Mouse (Mus musculus): ENCODE measurements around the gene Cilp2.
A peak's percentile ranks its signal among the peaks of the same experiment; 100 is the strongest.

Cilp2 gene

DNA sequence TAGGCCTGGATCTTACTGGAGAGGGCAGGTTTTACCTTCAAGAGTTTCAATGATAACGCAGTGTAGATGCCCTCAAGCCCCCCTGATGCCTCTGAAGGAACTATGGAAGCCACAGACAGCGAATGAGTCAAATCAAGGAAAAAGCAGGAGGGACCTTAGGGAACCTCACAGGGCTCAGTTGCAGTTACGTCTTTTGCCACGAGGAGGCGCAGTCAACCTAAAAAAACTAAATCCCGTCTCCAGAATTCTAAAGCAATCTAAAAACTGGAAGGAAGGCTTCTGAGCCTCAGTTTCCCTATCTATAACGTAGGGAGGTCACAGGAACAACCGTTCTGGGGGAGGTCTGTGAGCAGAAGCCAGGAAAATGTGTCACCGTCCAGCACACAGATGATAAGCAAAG is 13.3 kb downstream of the Cilp2 start:
- no peak for DNase-seq (ENCODE audit: low spot score)

DNA sequence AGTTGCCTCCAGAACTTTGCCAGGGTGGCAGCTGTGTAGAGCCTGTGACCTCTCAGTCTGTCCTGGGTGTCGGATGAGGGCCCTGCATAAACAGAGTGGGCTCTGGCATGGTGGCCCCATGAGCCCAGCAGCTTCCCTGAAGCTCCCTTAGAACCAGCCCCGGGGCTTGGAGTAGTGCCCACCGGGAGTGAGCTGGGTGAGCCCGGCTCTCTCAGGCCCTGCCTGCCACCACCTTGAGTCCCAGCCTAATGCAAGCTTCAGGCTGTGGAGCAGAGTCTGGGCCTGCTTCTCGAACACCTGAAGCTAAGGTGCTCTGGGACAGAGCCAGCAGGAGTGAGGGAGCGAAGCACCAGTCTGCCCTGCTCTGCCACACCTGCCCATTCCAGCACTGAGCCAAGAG is 16.6 kb downstream of the Cilp2 start:
- DNase-seq (ENCODE audit: low spot score) = no peak

DNA sequence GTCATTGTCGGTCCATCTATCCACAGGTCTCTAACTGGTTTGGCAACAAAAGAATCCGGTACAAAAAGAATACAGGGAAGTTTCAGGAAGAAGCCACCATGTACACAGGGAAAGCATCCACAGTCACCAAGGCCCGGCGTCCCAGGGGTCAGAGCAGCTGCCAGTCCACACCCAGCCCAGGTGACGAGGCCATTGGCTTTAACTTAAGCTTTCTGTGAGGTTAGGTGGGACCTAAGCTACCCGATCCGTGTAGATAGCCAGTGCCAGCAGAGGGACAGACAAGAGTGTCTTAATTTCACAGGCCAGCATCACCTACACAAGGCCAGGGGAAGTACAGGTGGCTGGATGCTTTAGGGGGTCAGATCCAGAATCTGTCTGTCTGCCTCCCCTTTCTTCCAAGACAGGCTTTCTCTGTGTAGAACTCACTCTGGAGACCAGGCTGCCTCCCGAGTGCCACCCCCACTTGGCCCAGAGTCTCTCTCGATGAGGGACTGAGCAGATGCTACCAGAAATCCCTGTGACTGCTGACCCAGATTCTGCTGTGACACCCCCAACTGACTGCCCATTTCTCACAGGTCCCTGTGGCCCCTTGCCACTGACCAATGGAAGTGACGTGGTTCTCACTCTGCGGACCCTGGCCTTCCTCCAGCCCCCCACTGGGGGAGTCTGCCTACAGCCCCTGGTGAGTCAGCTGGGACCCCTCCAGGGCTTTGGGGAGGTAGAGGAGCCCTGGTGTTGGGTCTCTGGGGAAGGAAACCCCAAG is 17.3 kb downstream of the Cilp2 start:
- DNase-seq (ENCODE audit: low spot score) = no peak

DNA sequence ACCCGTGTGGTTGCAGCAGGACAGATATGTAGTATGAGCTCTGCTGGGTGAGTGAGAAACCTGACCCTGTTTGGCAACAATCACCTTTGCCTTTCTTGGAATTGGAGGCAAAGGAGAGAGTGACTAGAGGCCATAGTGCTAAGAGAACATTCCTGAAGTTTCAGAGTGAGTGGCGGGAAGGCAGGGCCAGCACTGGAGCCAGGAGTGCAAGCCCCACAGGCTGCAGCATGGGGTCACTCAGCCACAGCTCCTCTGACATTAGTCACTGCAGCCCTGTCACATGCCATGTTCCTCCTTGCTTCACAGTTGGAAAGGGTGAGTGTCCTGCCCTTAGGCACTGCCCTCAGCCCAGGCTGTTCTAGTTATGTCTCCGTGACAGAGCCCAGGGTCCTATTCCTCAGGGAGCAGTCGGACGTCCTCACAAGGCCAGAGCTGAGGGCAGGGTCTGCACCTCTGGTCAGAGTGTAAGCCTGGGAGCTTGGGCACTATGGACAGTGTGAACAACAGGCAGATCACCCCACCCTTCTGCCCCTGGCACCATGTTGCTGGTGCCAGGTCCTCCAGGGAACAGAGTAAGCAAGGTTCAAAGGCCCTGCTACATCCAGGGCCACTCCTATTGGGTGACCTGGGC is 19.7 kb downstream of the Cilp2 start:
- DNase-seq (ENCODE audit: low spot score) = no peak

DNA sequence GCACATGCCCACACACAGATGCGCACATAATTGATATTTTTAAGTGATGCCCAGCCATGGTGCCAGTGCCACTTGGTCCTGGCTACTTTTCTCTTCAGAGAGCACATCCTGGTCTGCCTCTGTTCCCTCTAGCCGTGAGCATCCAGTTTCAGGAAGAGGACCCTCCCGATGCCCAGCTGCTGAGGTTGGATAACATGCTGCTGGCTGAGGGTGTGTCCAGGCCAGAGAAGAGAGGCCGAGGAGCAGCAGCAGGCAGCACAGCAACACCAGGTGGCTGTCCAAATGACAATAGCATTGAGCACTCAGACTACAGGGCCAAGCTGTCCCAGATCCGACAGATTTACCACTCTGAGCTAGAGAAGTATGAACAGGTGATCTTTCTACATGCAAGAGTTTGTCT is 23.3 kb downstream of the Cilp2 start:
- DNase-seq (ENCODE audit: low spot score) = no peak

DNA sequence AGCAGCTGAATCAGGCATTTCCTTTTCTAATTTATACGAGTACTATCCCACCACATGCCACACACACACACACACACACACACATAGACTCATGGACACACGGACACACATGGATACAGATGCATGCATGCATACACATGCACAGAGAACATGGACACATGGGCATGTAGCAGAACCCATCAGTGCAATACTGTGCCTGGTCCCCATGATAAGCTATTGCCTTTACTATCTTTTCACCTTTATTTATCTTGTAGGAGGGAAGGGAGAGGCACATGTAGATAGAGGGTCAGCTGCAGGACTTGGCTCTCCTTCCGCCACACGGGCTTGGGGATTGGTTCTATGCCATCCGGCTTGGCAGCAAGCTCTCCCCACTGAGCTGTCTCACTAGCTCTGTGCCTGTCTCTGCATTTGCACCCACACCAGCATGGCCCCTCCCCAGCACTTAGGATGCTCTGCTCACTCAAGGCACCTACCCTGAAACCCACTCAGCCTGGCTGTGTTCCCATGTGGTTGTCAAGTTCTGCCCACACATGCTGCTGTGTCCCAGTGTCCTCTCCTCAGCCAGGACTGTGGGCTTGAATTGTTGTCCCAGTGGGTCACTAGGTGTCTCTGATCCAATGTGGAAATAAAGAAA is 24.0 kb downstream of the Cilp2 start:
- DNase-seq (ENCODE audit: low spot score) = no peak

DNA sequence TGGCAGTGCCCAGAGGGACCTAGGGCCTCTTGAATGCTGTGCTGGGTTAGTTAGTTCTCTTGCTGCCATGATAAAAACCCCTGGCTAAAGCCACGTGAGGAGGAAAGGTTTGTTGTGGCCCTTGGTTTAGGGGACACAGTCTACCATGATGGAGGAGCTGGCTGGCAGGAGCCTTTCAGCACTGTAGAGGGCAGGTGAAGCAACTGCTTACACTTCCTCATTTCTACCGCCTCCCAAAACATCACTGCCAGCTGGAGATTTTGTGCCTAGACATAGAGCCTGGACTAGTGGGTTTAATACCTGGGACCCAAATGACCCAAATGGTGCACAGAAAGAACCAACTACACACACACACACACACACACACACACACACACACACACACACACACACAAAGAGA is 26.2 kb downstream of the Cilp2 start:
- no peak for DNase-seq (ENCODE audit: low spot score)

DNA sequence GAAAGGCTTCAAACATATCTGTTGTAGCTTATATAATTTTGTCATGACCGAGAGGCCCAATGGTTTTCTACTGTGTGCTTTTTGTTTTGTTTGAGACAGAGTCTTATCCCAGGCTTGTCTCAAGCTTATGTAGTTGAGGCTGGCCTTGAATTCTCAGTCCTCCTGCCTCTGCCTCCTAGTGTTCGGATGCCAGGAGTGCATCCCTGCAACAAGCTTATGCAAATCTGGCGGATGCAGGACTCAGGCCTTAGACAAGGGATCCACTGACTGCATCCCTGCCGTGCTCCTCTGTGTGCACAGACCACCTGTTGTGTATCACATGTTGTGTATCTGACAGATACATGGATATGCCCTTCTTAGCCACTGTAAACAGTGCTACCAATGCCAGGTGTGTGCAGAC is 26.7 kb downstream of the Cilp2 start:
- DNase-seq (ENCODE audit: low spot score) = no peak

DNA sequence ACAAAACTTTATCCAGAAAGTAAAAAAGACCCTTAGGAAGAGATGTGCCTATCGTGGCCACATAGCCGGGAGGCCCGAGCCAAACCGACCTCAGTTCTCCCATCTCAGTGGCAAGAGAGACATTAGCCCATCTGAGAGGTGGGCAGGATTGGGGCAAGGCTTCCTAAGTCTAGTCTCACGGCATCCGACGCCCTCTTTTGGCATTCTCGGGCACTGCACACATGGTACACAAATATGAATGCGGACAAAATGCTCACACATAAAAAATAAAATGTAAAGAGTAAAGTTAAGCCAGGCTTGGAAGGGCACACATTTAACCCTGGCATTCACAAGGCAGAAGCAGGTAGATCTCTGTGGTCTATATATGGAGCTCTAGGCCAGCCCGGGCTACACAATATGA is 33.6 kb downstream of the Cilp2 start:
- no peak for DNase-seq (ENCODE audit: low spot score)

DNA sequence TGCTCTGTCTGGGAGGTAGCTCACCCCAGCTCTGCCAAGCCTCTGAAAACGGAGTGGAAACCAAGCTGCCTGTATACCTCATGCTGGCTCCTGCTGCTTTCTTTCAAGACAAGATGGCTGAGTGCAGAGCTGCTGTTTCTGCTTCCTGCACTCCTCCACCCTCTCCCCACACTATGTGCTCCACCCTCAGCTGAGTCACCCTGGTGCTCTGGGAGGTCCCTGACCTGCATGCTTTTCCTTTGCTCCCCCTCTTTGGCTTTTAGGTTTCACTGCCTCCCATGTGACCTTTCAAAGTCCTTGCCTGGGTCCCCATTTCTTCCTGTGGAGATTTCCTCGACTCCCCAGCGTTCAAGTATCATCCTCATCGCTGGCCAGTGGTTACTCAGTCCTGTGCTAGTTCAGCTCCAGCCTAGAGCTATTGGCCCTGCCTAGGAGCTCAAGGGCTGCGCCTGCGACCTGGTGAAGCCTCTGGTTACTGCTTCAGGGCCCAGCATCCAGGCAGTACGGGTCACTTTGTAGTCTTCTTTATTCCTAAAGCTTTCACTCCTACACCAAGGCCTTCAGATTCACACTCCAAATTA is 36.5 kb downstream of the Cilp2 start:
- no peak for DNase-seq (ENCODE audit: low spot score)

DNA sequence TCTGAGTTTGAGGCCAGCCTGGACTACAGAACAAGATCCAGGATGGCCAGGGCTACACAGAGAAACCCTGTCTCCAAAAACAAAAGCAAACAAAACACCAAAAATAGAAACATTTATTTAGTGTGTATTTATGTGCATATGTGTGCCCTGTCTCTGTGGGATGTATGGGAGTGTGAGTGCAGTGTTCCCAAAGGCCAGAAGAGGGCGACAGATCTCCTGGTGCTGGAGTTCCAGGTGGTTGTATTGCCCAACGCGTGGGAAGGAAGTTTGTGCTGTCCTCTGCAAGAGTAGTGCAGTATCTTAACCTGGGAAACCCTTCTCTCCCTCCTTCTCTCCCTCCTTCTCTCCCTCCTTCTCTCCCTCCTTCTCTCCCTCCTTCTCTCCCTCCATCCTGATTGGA is 37.6 kb downstream of the Cilp2 start:
- DNase-seq (ENCODE audit: low spot score) = no peak

DNA sequence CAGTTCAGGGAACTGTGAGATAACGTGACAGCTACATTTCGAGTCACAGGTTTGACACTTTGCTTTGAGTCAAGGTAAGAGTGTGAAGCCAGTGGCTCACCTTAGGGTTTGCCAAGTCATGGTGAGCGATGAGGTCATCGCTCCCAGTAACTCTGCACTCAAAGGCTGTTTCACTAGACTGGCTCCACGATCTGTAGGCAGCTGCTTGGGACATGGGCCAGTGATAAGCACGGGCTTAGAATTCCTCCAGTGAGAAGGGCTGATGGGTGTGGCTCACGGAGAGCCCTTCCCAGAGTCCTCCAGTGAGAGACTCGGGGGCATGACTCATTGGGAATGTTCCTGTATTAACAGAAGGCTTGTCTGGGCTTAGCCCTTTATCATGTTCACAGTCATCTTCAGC is 38.5 kb downstream of the Cilp2 start:
- peak; percentile 19 for DNase-seq (ENCODE audit: low spot score)

DNA sequence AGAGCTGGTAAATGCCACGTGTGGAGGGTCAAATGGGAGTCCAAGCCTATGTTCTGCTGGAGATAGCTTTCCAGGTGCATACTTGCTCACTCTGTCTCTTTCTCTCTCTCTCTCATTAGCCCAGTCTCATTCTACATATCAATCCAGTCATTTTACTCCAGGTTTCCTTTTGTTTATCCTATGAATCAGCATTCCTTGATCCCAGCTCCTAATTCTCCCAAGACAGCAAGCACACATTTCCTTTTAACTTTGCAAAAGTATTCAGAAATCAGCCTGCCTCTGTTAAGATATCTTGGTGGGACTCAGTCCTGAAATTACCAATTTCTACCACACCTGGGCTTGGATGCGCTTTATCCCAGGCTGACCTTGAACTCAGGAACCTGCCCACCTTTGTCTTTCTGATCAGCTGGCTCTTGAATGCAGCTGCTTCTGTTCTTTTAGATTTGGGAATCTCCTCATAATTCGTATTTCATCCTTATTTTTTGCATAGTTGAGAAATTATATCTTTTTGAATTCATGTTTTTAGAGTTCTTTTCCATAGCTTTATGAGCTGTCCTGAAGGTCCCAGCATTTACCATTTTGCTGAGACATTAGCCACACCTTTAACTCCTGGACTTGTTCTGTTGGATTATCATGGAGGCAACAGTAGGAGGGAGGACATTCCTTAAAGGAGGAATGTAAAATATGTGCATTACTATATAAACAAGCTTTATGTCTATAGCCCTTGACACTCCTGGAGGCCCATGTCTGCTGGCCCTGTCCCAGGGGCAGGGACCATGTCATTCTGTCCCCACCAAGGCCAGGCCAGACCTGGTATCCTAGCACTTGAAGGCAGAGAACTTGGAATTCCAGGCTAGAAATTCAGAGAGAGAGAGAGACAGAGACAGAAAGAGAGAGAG is 40.1 kb downstream of the Cilp2 start:
- no peak for DNase-seq (ENCODE audit: low spot score)

DNA sequence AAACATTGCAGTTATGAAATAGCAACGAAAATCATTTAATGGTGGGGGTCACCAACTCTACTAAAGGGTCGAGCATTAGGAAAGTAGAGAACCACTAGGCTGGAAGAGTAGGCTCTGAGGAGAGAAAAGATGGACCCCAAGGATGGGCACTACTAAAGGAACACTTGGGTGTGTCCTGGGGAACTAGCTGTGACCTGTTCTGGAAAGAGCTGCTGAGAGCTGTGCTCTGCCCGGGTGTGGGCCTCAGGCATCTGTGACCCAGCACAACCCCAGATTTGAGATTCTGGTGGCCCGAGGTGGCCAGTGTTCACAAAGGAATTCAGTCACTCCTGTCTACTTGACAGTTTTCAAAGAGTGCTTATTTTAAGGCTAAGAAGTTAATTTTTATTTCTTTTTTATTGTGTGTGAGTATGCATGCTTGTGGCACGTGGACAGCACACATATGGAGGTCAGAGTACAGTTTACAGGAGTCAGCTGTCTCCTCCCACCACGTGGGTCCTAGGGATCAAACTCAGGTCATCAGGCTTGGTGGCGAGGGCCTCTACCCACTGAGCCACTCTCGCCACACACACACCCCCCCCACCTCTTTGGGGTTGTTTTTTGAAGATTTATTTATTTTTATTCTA is 50.3 kb downstream of the Cilp2 start:
- no peak for DNase-seq (ENCODE audit: low spot score)

DNA sequence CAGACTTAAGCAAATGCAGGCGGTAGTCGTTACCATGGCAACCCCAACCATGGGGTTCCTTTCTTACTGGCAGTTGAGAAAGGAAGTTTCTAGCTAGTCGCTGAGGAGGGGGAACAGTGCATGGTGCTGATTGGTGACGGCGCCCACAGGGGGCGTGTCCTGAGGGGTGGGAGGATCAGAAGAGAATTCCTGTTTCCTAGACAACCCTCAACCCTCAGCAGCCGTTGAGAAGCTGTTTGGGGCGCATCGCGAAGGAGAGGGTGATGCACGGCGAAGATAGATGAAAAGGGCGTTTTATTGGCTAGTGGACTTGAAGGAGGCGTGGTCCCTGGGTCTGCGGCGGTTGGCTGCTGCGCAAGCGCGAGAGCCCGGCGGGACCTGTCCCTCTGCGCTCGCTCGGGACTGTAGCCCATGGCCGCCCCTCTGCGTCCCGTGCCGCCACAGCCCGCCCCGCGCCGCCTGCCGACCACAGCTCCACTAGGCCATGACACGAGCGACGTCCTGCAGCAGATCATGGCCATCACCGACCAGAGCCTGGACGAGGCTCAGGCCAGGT is 55.1 kb downstream of the Cilp2 start, which contains the start of gene Pbx4:
Gene Pbx4 (plus strand): TSS at position 194 of the 556 bp plus-strand sequence.
- peak; percentile 90 for DNase-seq (ENCODE audit: low spot score)

Measured in ovary, adult 18-20 months (tissue).